Mouse (Mus musculus) brain, embryonic 14.5 days (tissue): ENCODE data around the gene Sumo1.

Source experiments
- CTCF ChIP-seq: fragments of 200-500 bp; IDR thresholded peaks from 2 replicates; pipeline ENCODE4 v1.5.1; 2012; ENCODE audit warnings: inconsistent platforms, mild to moderate bottlenecking, moderate library complexity, borderline replicate concordance; ENCODE audit not compliant: insufficient read depth, insufficient read length; ENCODE audit errors: extremely low read depth
- POLR2A ChIP-seq: fragments of 200-500 bp; IDR thresholded peaks from 2 replicates; pipeline ENCODE4 v1.6.1; 2012; ENCODE audit warnings: mild to moderate bottlenecking, inconsistent platforms, borderline replicate concordance; ENCODE audit not compliant: poor library complexity, insufficient read depth, insufficient read length, severe bottlenecking; ENCODE audit errors: extremely low read depth

- TF ChIP-seq CTCF (no peak), POLR2A (no peak)
Observed at GRCm38 (mm10) chr1:59593622-59594035, 77.0 kb downstream of the Sumo1 start.
